Mouse (Mus musculus): ENCODE data around the gene Poldip3. TPM values are rescaled to one million over a fixed set of nuclear protein-coding genes. Genes with fewer than 3 reads are reported as not detected.

Poldip3 gene
- 162 and 163 TPM in 2 replicates for polyA plus RNA-seq (2014; fragmentation: Nextera tagmentation; extraction: Ambion mirVana)

GRCm38 (mm10) chr15:83149196-83150072 is at the start of gene Poldip3:
TSS of gene Poldip3 (minus strand) at chr15:83149384.
- H3K36me3 ChIP-seq (ENCODE audit: control insufficient read depth, insufficient read depth, low read length) = no peaks in the 10 kb centered on the region; the same call in 1 of the 2 replicates
- under 1% methylated on average over 56 of the region's 56 CpGs for WGBS

GRCm38 (mm10) chr15:83193413-83193812 is 44.2 kb upstream of the Poldip3 start:
- no peaks in the 10 kb centered on the region for H3K27me3 ChIP-seq (ENCODE audit: control insufficient read depth, insufficient read depth, low read length)
- no peak overlapping the region for H3K9ac ChIP-seq (ENCODE audit: low read depth, low read length)
- H3K9me3 ChIP-seq (ENCODE audit: control insufficient read depth, low read length) = no peaks in the 10 kb centered on the region
- no peaks in the 10 kb centered on the region for H3K36me3 ChIP-seq (ENCODE audit: control insufficient read depth, insufficient read depth, low read length)
- no peak overlapping the region for H3K27ac ChIP-seq (ENCODE audit: low read depth, low read length)
- DNase-seq (ENCODE audit: low spot score) (no peak), ATAC-seq (ENCODE audit: low FRiP score) (no peak)
- 95% methylated on average over 4 of the region's 4 CpGs for WGBS
- H3K4me3 ChIP-seq (ENCODE audit: low read depth, low read length) = no peak overlapping the region
- no peak overlapping the region for H3K4me2 ChIP-seq (replicated peaks; ENCODE audit: low read depth, low read length)
- H3K4me1 ChIP-seq (replicated peaks; ENCODE audit: control insufficient read depth, insufficient read depth, low read length) = no peaks in the 10 kb centered on the region

More at GRCm38 (mm10) chr15:83149196-83150072, at the start of gene Poldip3:
- Histone ChIP-seq H3K27me3 (ENCODE audit: control insufficient read depth, insufficient read depth, low read length) (no peaks in the 10 kb centered on the region), H3K4me1 (replicated peaks; ENCODE audit: control insufficient read depth, insufficient read depth, low read length) (no peaks in the 10 kb centered on the region), H3K9ac (ENCODE audit: low read depth, low read length) (peak within 1 kb of the TSS; percentile 91), H3K27ac (ENCODE audit: low read depth, low read length) (peak within 1 kb of the TSS; percentile 94), H3K9me3 (ENCODE audit: control insufficient read depth, low read length) (no peaks in the 10 kb centered on the region), H3K4me2 (replicated peaks; ENCODE audit: low read depth, low read length) (peak within 1 kb of the TSS; percentile 49), H3K4me3 (ENCODE audit: low read depth, low read length) (peak within 1 kb of the TSS; percentile 90)
- DNase-seq (ENCODE audit: low spot score) (peak; percentile 98), ATAC-seq (ENCODE audit: low FRiP score) (peak; percentile 93)

- Histone ChIP-seq H3K4me2 (replicated peaks; ENCODE audit: low read depth, low read length) (no peak overlapping the region), H3K27me3 (ENCODE audit: control insufficient read depth, insufficient read depth, low read length) (no peaks in the 10 kb centered on the region), H3K9me3 (ENCODE audit: control insufficient read depth, low read length) (no peaks in the 10 kb centered on the region), H3K9ac (ENCODE audit: low read depth, low read length) (no peak overlapping the region), H3K36me3 (ENCODE audit: control insufficient read depth, insufficient read depth, low read length) (no peaks in the 10 kb centered on the region), H3K27ac (ENCODE audit: low read depth, low read length) (no peak overlapping the region), H3K4me3 (ENCODE audit: low read depth, low read length) (no peak overlapping the region), H3K4me1 (replicated peaks; ENCODE audit: control insufficient read depth, insufficient read depth, low read length) (no peaks in the 10 kb centered on the region)
- DNase-seq (ENCODE audit: low spot score) (no peak), ATAC-seq (ENCODE audit: low FRiP score) (no peak)
- WGBS = 82% methylated on average over 5 of the region's 5 CpGs
Observed at GRCm38 (mm10) chr15:83182351-83182750, 33.2 kb upstream of the Poldip3 start.

- WGBS = 52% methylated on average over 4 of the region's 4 CpGs
- DNase-seq (ENCODE audit: low spot score) = no peak
- Histone ChIP-seq H3K9me3 (ENCODE audit: control insufficient read depth, low read length) (no peaks in the 10 kb centered on the region), H3K27me3 (ENCODE audit: control insufficient read depth, insufficient read depth, low read length) (no peaks in the 10 kb centered on the region), H3K9ac (ENCODE audit: low read depth, low read length) (no peak overlapping the region), H3K27ac (ENCODE audit: low read depth, low read length) (no peak overlapping the region), H3K36me3 (ENCODE audit: control insufficient read depth, insufficient read depth, low read length) (no peaks in the 10 kb centered on the region), H3K4me3 (ENCODE audit: low read depth, low read length) (no peak overlapping the region), H3K4me1 (replicated peaks; ENCODE audit: control insufficient read depth, insufficient read depth, low read length) (no peaks in the 10 kb centered on the region), H3K4me2 (replicated peaks; ENCODE audit: low read depth, low read length) (no peak overlapping the region)
- no peak for ATAC-seq (ENCODE audit: low FRiP score)
Observed at GRCm38 (mm10) chr15:83181800-83182330, 32.7 kb upstream of the Poldip3 start.

GRCm38 (mm10) chr15:83180004-83180403 is 30.8 kb upstream of the Poldip3 start:
- H3K36me3 ChIP-seq (ENCODE audit: control insufficient read depth, insufficient read depth, low read length) = no peaks in the 10 kb centered on the region
- H3K9ac ChIP-seq (ENCODE audit: low read depth, low read length) = no peak overlapping the region
- DNase-seq (ENCODE audit: low spot score) (no peak), ATAC-seq (ENCODE audit: low FRiP score) (no peak)
- H3K4me3 ChIP-seq (ENCODE audit: low read depth, low read length) = no peak overlapping the region
- WGBS = 87% methylated on average over 6 of the region's 6 CpGs
- H3K4me1 ChIP-seq (replicated peaks; ENCODE audit: control insufficient read depth, insufficient read depth, low read length) = no peaks in the 10 kb centered on the region
- H3K9me3 ChIP-seq (ENCODE audit: control insufficient read depth, low read length) = no peaks in the 10 kb centered on the region
- H3K27me3 ChIP-seq (ENCODE audit: control insufficient read depth, insufficient read depth, low read length) = no peaks in the 10 kb centered on the region
- H3K27ac ChIP-seq (ENCODE audit: low read depth, low read length) = no peak overlapping the region
- no peak overlapping the region for H3K4me2 ChIP-seq (replicated peaks; ENCODE audit: low read depth, low read length)

- Histone ChIP-seq H3K27me3 (ENCODE audit: control insufficient read depth, insufficient read depth, low read length) (no peaks in the 10 kb centered on the region), H3K4me2 (replicated peaks; ENCODE audit: low read depth, low read length) (no peak overlapping the region), H3K36me3 (ENCODE audit: control insufficient read depth, insufficient read depth, low read length) (no peaks in the 10 kb centered on the region), H3K4me1 (replicated peaks; ENCODE audit: control insufficient read depth, insufficient read depth, low read length) (no peaks in the 10 kb centered on the region; the same call in 1 of the 2 replicates), H3K27ac (ENCODE audit: low read depth, low read length) (no peak overlapping the region), H3K4me3 (ENCODE audit: low read depth, low read length) (no peak overlapping the region), H3K9me3 (ENCODE audit: control insufficient read depth, low read length) (no peaks in the 10 kb centered on the region), H3K9ac (ENCODE audit: low read depth, low read length) (no peak overlapping the region)
- ATAC-seq (ENCODE audit: low FRiP score) (no peak), DNase-seq (ENCODE audit: low spot score) (no peak)
- 87% methylated on average over 4 of the region's 4 CpGs for WGBS
Observed at GRCm38 (mm10) chr15:83176653-83177052, 27.5 kb upstream of the Poldip3 start.

- no peaks in the 10 kb centered on the region for H3K36me3 ChIP-seq (ENCODE audit: control insufficient read depth, insufficient read depth, low read length)
- no peak for DNase-seq (ENCODE audit: low spot score)
- 88% methylated on average over 14 of the region's 14 CpGs for WGBS
- H3K4me1 ChIP-seq (replicated peaks; ENCODE audit: control insufficient read depth, insufficient read depth, low read length) = peaks cover 4% of the 10 kb centered on the region; the same call in 1 of the 2 replicates
- no peaks in the 10 kb centered on the region for H3K27me3 ChIP-seq (ENCODE audit: control insufficient read depth, insufficient read depth, low read length)
- no peak overlapping the region for H3K4me2 ChIP-seq (replicated peaks; ENCODE audit: low read depth, low read length)
- no peak overlapping the region for H3K9ac ChIP-seq (ENCODE audit: low read depth, low read length)
- H3K9me3 ChIP-seq (ENCODE audit: control insufficient read depth, low read length) = no peaks in the 10 kb centered on the region
- H3K4me3 ChIP-seq (ENCODE audit: low read depth, low read length) = no peak overlapping the region
- no peak for ATAC-seq (ENCODE audit: low FRiP score)
- H3K27ac ChIP-seq (ENCODE audit: low read depth, low read length) = no peak overlapping the region
Observed at GRCm38 (mm10) chr15:83173914-83174884, 25.0 kb upstream of the Poldip3 start.
